Mouse (Mus musculus) myocyte (in vitro differentiated cells): ENCODE data around the gene Vwa8.

ENCODE experiments used
- CEBPB ChIP-seq: IDR thresholded peaks from 2 replicates; pipeline ENCODE4 v1.6.1; 2011; ENCODE audit warnings: mild to moderate bottlenecking, moderate library complexity; ENCODE audit not compliant: poor library complexity, insufficient read depth, severe bottlenecking
- MAX ChIP-seq: IDR thresholded peaks from one replicate; pipeline ENCODE4 v1.6.1; 2011; ENCODE audit warnings: low read depth, mild to moderate bottlenecking, control low read depth
- MYOG ChIP-seq, 3 experiments: IDR thresholded peaks; one replicate each; pipeline ENCODE4 v1.6.1; 2011; ENCODE audit warnings: control low read depth in 2 of 3, low read depth in 2 of 3, mild to moderate bottlenecking in 2 of 3; ENCODE audit not compliant: insufficient read length in 2 of 3, control insufficient read depth in 1 of 3, insufficient read depth in 1 of 3
- POLR2A ChIP-seq: IDR thresholded peaks from one replicate; pipeline ENCODE4 v1.6.1; 2011; ENCODE audit warnings: low read depth, mild to moderate bottlenecking, control low read depth, moderate library complexity; ENCODE audit not compliant: insufficient read length
- POLR2AphosphoS2 ChIP-seq: IDR thresholded peaks from one replicate; pipeline ENCODE4 v1.6.1; 2011; ENCODE audit warnings: low read depth, control low read depth; ENCODE audit not compliant: insufficient read length
- SRF ChIP-seq: IDR thresholded peaks from one replicate; pipeline ENCODE4 v1.6.1; 2011; ENCODE audit warnings: low read depth; ENCODE audit not compliant: control insufficient read depth, insufficient read length
- TCF12 ChIP-seq: IDR thresholded peaks from one replicate; pipeline ENCODE4 v1.6.1; 2011; ENCODE audit warnings: mild to moderate bottlenecking, control low read depth; ENCODE audit not compliant: poor library complexity, insufficient read depth, severe bottlenecking
- TCF3 ChIP-seq: IDR thresholded peaks from one replicate; pipeline ENCODE4 v1.6.1; 2011; ENCODE audit warnings: low read depth, control low read depth; ENCODE audit not compliant: insufficient read length
- USF1 ChIP-seq: IDR thresholded peaks from one replicate; pipeline ENCODE4 v1.6.1; 2011; ENCODE audit warnings: low read depth, mild to moderate bottlenecking, control low read depth, moderate library complexity

DNA sequence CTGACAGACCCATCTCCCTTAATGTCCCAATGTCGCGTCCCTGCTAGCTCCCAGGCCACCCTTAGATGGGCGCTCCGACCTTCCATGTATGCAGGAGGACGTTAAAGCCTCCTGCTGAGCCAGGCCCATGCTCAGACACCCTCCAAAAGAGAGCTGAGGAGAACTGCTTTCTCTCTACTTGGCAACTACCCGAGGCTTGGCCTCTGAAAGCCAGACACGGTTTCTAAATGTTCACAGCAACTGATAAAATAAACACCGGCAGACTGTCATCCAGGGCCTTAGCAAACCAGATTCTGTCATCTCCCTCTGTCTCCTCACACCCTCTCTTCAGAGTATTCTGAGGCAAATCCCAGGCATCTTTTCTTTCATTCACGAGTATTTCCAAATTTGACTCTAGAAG is 377.2 kb downstream of the Vwa8 start:
- no peak for TF ChIP-seq POLR2A
- TF ChIP-seq CEBPB: no peak
- TF ChIP-seq POLR2AphosphoS2: no peak
- no peak for TF ChIP-seq TCF3
- no peak for TF ChIP-seq TCF12
- TF ChIP-seq USF1: no peak
- no peak for TF ChIP-seq MAX
- TF ChIP-seq MYOG (IDR thresholded peaks at IDR 0.05; ENCODE audit: control insufficient read depth in 1 of 3, insufficient read depth in 1 of 3, insufficient read length in 2 of 3, low read depth in 2 of 3): no peak
- no peak for TF ChIP-seq SRF
